Mouse (Mus musculus) adipocyte (in vitro differentiated cells): ENCODE data around the gene Usp49.
"Not testable (repeated sequence)": the region's sequence is repeated elsewhere in the genome, so short reads cannot be mapped to it uniquely, and the experiment has no call there.

Experiments
- DNase-seq: peaks from one replicate; pipeline ENCODE4 v3.0.0-alpha.2; 2016; ENCODE audit warnings: low spot score

Gene Usp49

DNA sequence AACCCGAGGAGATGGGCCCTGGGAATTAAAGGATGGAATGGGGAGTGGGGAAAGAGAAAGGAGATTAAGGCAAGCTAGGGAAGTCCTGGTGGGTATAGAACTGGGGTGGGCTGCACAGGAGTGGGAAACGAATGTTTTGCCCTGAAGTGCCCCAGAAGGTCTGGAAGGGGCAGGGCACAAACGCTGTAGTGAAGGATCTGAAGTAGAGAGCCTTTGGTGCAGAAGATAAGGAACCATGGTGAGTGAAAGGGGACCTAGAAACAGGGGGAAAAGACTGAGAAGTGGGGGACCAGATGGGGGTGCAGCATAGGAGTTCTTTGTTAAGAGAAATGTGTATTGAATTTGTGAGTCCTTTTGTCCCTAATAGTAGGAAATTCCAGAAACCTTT is at the start of gene Usp49:
Gene Usp49, plus strand, starts transcription at position 13 of the 388 bp plus-strand sequence.
- no peak for DNase-seq

DNA sequence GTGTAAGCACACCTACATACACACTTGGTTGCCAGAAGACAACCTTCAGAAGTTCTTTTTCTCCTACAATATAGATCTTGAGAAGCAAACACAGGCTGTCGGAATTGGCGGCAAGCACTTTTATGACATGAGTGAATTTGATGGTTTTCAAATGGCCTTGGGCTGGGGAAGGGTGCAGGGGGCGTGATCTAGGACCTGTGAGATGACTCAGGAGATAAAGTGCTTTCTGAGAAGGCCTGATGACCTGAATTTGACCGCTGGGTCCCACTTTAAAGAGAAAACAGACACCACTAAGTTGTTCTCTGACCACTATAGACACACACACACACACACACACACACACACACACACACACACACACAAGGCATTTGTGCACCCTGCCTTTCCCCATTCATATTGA is 49.5 kb upstream of the Usp49 start:
- no peak for DNase-seq

DNA sequence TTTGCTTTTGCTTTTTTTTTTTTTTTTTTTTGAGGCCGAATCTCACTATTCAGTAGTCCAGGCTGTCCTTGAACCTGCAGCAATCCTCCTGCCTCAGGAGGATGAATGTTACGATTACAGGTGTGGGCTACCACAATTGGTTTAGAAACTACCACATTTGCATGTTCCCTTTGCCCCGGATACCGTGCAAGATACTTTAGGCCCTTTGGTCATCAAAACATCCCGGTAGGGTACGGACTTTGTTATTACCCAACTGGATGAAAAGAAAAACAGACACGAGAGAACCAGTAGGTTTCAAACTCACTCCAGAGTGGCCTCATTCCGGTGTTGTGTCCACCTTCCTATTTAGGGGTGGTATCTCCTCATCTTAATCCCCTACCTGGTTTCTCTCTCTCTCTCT is 42.0 kb upstream of the Usp49 start:
- no peak for DNase-seq

DNA sequence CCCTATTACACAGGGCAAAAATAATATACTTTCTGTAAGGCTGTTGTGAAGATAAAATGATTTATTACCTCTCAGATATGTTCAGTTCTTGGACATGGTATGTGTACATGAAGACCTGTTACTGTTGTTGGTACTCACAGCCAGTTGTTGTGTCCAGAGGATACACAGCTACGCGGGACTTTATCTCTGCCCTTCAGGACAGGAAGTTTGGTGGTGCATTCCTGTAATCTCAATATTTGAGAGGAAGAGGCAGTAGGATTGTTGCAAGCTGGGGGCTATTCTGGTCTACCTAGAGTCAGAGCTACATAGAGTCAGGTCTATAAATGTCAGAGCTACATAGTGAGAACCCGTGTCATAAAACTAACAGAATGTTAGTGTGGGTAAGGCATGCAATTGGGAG is 39.4 kb upstream of the Usp49 start:
- DNase-seq = no peak

DNA sequence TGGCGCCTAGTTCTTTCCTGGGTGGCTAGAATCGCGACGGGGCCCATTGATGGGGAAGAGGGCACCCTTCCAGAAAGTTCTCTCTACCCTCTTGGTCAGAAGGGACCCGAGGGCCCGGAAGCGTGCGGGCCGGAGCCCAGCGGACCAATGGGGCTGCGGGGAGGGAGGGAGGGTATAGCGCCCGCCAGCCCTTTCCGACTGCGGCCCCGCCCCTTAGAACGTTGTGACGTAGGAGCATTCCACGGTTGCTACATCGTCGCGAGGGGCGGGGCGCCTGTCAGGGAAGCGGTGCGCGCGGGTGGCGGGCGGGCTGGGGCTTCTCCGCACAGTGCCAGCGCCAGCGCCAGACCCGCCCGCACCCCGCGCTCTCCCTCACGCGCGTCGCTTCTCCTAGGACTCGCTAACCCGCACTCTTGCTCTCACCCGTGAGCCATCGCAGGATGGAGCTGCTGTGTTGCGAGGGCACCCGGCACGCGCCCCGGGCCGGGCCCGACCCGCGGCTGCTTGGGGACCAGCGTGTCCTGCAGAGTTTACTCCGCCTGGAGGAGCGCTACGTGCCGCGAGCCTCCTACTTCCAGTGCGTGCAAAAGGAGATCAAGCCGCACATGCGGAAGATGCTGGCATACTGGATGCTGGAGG is 37.2 kb upstream of the Usp49 start:
- DNase-seq = peak; percentile 96

DNA sequence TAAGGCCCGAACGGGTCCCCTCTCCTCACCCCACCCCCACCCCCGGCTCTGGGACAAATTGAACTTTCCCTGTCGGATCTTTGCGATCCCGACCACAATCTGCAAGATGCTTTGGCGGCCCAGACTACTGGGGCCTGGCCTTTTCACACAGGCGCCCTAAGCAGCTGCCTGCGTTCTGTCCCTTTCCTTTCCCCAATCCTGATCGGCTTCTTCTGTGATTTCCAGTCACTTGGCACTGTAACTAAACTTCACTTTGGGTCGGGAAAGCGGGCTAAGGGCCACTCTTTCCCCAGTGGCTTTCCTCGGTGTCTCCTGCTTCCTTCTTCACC is 36.7 kb upstream of the Usp49 start:
- DNase-seq = peak; percentile 63

DNA sequence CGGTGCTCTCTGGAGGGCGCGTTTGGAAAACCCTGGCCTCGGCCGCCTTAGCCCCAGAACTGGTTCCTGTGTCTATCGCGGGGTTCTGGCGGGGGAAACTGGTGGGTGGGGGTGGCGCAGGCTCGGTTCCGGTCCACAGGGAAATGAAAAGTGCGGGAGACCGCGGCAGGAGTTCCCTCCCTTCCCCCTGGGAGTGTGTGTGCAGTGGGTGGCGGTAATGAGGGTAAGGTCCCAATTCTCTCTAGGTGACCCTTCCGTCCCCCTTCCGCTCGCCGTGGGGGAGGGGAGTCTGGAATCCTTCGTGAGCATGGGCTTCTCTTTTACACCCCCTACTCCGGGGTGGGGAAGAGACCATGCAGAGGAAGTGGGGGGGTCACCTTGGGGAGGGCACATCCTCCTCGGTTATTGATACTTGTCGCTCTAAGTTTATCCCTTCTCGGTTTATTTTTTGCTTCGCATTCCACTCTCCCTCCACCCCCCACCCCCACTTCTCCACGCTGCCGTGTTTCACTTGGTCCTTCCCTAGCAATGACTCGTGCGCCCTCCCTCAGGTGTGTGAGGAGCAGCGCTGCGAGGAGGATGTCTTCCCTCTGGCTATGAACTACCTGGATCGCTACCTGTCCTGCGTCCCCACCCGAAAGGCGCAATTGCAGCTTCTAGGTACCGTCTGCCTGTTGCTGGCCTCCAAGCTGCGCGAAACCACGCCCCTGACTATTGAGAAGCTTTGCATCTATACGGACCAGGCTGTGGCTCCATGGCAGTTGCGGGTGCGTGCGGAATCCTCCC is 36.1 kb upstream of the Usp49 start:
- DNase-seq = no peak

DNA sequence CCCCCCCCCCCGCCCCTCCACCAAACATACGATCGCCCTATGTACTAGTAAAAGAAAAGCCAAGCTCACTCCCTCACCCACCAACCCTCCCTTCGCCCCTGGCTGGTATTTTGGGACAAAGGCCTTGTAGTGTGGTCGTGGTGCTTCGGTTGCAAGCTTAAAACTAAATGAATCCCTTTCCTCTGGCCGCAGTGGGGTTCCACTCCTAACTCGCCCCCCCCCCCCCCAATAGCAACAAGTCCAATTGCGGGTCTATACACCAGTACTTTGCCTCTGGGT is 35.6 kb upstream of the Usp49 start:
- DNase-seq = peak; percentile 60

DNA sequence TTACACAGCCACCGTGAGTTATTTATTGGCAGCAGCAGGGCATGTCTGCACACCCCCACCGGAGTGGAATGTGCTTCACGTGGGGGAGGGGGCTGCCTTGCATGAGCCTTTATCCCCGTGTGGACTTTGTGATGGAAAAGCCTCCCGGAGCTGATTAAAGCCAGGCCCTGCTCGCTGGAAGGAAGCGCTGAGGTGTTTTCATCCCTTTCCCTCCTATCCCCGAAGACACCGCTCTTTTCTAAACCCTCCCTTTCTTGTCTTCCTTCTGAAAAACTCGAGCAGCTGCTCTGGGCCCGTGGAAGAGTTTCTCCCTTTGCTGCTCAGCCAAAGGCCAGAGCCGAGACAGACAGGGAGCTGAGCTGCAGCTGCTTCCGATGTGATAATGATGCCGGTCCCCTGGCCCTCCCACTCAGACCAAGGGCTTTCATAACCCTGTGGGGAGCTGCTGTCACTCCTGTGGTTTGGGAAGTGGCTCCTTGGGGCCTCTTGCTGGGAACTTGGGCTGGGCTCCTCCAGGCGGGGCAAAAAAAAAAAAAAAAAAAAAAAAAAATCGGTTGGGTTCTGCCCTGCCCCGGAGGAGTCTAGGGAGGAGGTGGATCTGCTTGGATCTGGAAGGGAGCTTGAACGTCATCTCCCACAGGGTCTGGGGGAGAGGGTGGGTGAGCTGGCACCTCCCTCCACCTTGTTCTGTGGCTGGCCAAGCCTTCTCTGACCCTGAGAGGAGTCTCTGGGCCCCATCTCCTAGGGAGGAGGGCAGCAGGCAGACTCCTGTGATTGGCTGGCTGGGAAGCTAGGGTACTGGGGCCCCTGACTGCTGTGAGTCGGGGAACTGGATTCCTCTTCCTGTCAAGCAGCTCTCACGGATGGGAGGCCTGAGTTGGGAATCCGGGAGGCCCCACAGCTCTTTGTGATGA is 35.0 kb upstream of the Usp49 start:
- peak; percentile 88 for DNase-seq

DNA sequence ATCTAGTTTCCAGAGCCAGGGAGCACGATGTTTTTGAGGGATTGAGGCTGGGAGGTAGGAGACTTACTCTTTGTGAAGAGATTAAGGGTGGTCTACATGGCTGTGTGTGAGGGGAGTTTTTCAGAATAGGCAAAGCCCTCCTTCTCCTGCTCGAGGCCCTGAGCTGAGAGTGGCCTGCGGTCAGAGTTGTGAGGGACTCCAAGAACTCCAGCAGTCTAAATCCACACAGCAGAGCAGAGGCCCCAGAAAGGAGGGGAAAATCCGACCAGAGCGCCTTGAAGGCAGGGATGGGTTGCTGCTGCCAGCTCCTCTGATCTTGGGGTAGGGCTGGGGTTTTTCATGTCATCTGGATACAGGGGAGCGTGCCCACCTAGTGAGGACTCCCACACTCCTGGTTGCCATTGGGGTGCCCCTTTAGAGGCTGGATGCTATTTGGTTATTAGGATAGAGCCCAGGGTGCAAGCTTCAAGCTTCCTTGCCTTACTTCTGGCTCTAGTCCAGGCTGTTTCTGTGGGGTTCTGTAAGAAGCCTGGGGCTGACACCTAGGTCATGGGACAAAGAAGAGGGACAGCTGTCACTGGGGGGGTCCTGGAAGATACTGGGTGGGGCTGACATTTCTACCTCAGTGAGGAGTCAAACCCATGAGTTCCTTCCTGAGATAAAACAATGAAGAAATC is 34.2 kb upstream of the Usp49 start:
- DNase-seq = no peak

DNA sequence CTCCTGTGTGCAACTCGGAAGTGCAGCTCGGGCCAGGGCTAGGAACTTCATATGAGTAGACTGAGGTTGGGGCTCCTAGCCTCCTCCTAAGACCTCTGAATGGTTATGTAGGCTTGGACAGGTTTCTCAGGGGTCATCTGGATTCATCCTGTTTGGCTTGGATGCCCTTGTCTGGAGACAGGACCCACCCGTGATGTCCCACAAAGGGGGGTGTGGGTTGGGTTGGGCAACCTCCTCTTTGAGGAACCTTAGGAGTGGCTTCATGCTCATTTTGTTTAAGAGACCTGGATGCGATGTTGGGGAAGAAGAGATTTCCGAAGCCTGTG is 33.7 kb upstream of the Usp49 start:
- no peak for DNase-seq

DNA sequence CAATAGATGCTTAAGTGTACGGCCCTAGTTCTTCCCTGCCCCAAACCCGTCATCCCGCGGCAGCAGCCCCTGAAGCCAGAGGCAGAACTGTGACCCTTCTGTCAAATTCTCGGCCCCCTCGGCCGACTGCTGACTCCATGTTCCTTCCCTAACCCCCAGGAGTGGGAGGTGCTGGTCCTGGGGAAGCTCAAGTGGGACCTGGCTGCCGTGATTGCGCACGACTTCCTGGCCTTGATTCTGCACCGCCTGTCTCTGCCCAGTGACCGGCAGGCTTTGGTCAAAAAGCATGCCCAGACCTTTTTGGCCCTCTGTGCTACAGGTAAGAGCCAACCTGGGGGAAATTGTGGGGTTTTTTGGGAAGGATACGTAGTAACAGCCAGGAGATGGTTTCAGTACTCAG is 33.2 kb upstream of the Usp49 start:
- no peak for DNase-seq

DNA sequence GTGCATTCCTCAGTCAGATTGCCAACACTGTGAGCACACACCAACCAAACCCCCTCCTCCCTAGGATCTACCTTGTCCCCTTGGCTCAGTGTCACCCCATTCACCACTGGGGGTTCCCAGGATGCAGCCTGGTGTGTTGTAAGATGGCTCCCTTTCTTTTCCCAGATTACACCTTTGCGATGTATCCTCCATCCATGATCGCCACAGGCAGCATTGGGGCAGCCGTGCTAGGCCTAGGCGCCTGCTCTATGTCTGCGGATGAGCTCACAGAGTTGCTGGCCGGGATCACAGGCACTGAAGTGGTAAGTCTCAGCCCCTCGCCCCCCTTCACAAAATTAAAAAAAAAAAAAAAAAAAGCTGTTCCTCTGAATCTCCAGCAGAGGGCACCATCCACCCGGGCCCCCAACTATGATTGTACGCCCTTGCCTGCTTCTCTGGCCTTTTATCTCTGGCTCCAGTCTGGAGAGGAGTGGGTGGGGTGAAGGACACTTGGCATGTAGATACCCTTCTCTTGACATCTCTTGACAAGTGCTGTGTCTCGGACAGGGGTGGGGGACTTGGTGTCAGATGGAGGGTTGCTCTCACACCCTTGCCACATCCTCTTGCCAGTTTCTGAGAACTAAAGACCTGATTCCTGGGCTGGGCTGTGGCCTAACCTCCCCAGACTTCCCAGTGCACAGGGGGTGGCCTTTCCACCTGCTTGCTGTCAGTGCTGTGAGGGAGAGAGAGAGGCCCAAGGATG is 32.5 kb upstream of the Usp49 start:
- DNase-seq = peak; percentile 50

DNA sequence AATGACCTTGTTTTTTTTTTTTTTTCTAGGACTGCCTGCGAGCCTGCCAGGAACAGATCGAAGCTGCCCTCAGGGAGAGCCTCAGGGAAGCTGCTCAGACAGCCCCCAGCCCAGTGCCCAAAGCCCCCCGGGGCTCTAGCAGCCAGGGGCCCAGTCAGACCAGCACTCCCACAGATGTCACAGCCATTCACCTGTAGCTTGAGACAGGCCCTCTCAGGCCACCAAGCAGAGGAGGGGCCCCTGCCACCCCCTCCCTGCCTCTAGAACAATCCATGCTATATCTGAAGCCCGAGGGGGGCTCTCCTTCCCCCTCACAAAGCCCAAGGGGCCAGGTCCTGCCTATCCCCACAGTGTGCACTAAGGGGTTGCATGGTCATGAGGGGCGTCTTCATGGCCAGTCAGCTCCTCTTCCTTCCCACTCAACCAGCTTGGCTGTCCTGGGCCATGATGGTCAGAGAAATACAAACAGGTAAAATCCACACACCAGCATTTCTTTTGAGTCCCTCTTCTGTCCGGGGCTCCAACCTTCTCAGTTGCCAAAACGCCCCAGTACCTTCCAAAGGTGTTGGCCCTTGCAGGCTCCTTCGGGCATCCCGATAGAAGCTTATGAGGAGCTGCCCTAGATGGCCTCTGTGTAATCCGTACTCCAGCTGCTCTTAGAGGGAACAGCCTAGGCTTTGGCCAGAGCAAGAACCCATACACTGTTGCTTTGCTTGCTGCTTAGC is 31.7 kb upstream of the Usp49 start:
- not testable (repeated sequence) for DNase-seq

DNA sequence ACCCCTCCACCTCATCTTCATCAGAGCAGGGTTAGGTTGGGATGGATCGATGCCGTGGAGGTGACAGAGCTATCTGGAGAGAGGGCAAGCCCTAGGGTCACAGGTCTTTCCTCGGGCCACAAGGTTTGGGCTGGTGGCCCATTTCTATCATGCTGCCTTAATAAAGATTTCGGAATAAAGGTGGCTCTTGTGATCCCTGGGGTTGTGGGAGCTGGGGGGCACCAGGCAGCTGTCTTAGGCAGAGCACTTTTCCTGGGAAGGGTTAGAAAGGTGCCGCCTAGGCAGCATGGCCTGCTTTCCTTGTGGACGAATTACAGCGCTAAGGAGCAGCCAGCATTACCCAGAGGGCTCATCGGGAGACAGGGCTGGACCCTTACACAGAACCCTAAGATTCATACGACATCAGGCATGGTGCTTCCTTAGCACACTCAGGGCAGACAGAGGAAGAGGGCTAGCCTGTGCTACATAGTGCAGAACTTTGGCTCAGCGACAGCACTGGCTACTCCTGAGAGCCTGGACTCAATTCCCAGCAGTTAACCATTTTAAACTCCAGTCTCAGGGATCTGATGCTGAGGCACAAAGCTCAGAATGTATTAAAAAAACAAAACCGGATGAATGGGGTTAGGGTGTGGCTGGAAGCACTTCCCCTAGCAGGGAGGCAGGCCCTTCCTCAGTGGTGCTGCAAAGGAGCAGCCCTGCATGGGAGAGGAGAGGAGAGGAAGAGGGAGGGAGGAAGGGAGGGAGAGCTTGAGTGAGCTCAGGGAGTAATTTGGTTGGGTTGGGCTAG is 30.8 kb upstream of the Usp49 start:
- peak; percentile 40 for DNase-seq

DNA sequence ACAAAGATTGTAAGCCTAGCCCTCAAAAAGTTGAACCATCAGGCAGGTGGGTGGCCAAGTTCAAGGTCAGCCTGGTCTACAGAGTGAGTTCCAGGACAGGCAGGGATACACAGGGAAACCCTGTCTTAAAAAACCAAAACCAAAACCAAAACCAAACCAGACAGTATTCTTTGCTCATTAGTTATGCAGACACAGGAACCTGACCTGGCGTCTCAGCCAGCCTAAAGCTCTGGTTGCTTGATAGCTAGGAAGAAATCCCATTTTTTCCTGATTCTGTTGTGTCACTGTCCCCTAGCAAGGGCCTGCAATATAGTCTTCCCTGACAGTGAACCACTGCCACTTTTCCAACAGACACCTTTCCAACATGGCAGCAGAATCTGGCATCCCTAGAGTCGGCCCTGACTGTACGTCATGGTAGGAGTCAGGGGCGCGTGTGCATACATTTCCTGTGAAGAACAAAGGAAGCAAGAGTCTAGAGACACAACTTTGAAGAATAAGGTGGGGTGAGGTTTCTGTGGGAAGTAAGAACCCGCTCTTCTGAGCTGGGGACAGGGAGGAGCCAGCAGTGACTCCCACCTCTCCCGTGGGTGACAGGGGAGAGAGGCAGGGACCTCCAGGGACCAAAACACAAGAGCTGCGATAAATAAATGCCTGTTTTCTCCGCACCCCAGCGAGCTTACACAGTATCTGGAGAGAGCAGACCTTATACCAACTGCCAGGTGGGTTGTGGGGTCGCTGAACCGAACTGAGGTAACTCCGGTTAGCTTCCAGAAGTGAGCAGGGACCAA is 29.7 kb upstream of the Usp49 start:
- no peak for DNase-seq

DNA sequence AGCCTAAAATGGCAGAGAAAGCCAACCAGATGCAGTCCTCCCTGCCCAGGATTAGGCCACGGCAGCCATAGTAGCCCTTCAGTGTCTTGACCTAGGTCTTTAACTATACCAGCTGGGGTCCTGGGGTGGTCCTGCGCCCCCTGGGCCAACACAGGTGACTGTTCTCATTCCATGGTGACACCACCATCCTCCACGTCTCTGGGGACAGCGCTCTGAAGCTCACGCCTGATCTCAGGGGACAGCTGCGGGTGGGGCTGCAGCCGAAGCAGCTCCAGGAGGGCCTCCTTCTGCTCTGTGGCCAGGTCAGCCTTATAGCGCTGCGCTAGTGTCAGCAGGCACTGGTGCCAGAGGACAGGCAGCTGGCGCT is 29.1 kb upstream of the Usp49 start:
- DNase-seq = no peak

DNA sequence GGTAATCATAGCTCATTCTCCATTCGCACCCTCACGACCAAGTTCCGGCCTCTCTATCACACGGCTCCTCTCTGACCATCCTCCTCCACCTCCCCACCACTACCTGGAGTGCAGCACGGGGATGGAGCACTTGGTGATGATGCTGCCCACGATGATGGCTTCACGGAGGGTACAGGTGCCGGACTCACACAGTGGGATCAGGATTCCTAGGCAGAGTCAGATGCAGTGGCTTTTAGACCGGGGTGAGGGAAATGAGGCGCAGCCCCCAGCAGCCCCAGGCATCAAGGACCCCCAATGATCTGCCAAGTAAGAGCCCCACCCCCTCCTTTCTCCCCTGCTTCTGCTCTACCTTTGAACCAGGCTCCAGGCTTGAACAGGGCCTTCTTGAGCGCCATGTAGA is 28.2 kb upstream of the Usp49 start:
- no peak for DNase-seq

DNA sequence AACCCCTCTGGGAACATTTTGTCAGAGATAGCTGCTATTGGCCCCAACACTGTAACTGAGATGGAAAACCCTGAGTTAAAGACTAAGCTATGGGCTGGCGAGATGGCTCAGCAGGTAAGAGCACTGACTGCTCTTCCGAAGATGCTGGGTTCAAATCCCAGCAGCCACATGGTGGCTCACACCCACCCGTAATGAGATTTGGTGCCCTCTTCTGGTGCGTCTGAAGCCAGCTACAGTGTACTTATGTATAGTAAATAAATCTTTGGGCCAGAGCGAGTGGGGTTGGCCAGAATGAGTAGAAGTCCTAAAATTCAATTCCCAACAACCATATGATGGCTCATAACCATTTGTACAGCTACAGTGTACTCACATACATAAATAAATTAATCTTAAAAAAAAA is 24.3 kb upstream of the Usp49 start:
- peak; percentile 40 for DNase-seq

DNA sequence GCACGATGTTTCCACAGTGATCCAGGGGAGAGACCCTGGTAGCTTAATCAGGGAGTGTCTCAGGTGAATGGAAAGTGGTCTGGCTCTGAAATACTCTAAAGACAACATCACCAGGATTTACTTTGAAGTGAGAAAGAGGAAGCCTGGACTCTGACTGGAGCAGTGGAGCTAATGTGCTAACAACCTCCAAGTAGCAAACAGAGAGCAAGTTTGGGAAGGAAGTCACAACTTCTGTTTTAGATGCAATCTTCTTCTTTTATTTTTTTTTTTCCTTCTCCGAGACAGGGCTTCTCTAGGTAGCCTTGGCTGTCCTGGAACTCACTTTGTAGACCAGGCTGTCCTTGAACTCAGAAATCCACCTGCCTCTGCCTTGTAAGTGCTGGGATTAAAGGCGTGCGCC is 21.3 kb upstream of the Usp49 start:
- no peak for DNase-seq
